Mouse (Mus musculus) stomach, embryonic 16.5 days (tissue): ENCODE data around the gene Smim14. TPM values are rescaled to one million over a fixed set of nuclear protein-coding genes. Genes with fewer than 3 reads are reported as not detected.
"Not testable (repeated sequence)": the region's sequence is repeated elsewhere in the genome, so short reads cannot be mapped to it uniquely, and the experiment has no call there.

Source experiments
- ATAC-seq: fragments of 200-750 bp; cut with Nextera tagmentation; 2 replicates; pipeline ENCODE4 v1.8.0; 2017; ENCODE audit warnings: moderate number of reproducible peaks, moderate TSS enrichment; ENCODE audit not compliant: insufficient read depth, low FRiP score
- H3K27ac ChIP-seq: fragments of 300-500 bp; sonication (generic); 2 replicates; pipeline ENCODE4 v1.5.1; 2014; ENCODE audit warnings: low read length
- H3K27me3 ChIP-seq: fragments of 300-500 bp; sonication (generic); 2 replicates; pipeline ENCODE4 v1.6.1; 2014; ENCODE audit warnings: low read length, control low read depth, mixed read lengths; ENCODE audit not compliant: control insufficient read depth, insufficient read depth
- H3K36me3 ChIP-seq: fragments of 300-500 bp; sonication (generic); 2 replicates; pipeline ENCODE4 v1.6.1; 2014; ENCODE audit warnings: low read length; ENCODE audit not compliant: control insufficient read depth, insufficient read depth
- H3K4me1 ChIP-seq: fragments of 300-500 bp; sonication (generic); 2 replicates; pipeline ENCODE4 v1.6.1; 2014; ENCODE audit warnings: low read length, control low read depth, mixed read lengths; ENCODE audit not compliant: control insufficient read depth, insufficient read depth
- H3K4me2 ChIP-seq: fragments of 300-500 bp; sonication (generic); 2 replicates; pipeline ENCODE4 v1.6.1; 2014; ENCODE audit warnings: low read depth, low read length, mixed read lengths
- H3K4me3 ChIP-seq: fragments of 300-500 bp; sonication (generic); replicated peaks from 2 replicates; pipeline ENCODE4 v1.5.1; 2014; ENCODE audit warnings: mild to moderate bottlenecking, low read length
- H3K9ac ChIP-seq: fragments of 300-500 bp; sonication (generic); 2 replicates; pipeline ENCODE4 v1.6.1; 2014; ENCODE audit warnings: low read length
- H3K9me3 ChIP-seq: fragments of 300-500 bp; sonication (generic); replicated peaks from 2 replicates; pipeline ENCODE4 v1.6.1; 2016; ENCODE audit warnings: low read length, control low read depth; ENCODE audit not compliant: control insufficient read depth
- WGBS: fragments of 180-500 bp; shearing (Covaris S2); extraction: QIAGEN DNeasy Blood & Tissue Kit; methylation state at CpG from one replicate; pipeline ENCODE4 v1.1.7; 2014; 5-methylcytosine and 5-hydroxymethylcytosine counted together
- polyA plus RNA-seq: library from polyadenylated mRNA; unstranded; fragments of >200 nt; fragmentation: Nextera tagmentation; extraction: Ambion mirVana; gene quantifications from 2 replicates; pipeline ENCODE4 v1.2.1, GENCODE M21; 2015

Gene Smim14
- polyA plus RNA-seq, 1 experiment from 2014 or later: 192 TPM

GRCm38 (mm10) chr5:65544616-65545015 lies 7.6 kb upstream of the Smim14 start:
- 69% methylated on average over 2 of the region's 2 CpGs for WGBS
- H3K4me1 ChIP-seq: peaks cover 6% of the 10 kb centered on the region
- no peak overlapping the region for H3K27ac ChIP-seq
- no peak overlapping the region for H3K4me2 ChIP-seq
- no peak overlapping the region for H3K4me3 ChIP-seq
- no peak for ATAC-seq
- H3K9ac ChIP-seq: no peak overlapping the region
- H3K27me3 ChIP-seq: no peaks in the 10 kb centered on the region
- no peaks in the 10 kb centered on the region for H3K36me3 ChIP-seq
- H3K9me3 ChIP-seq: no peaks in the 10 kb centered on the region

DNA sequence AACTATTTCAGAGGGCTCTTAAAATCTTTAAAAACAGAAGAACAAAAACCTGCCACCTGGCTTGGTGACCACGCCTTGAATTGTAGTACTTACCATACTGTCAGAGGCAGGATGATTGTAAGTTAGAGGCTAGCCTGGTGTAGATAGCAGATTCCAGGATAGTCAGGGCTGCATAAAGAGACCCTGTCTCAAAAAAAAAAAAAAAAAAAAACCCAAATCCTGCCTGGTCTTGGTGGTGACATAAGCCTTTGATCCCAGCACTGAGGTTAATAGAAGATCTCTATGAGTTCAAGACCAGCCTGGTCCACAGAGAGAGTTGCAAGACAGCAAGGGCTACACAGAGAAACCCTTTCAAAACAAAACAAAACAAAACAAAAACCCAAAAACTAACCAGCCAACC lies 6.5 kb upstream of the Smim14 start:
- peaks cover 12% of the 10 kb centered on the region for H3K4me1 ChIP-seq
- H3K4me2 ChIP-seq: no peak overlapping the region
- no peaks in the 10 kb centered on the region for H3K27me3 ChIP-seq
- 89% methylated on average over 1 of the region's 1 CpGs for WGBS
- H3K27ac ChIP-seq: no peak overlapping the region
- no peaks in the 10 kb centered on the region for H3K9me3 ChIP-seq
- no peak overlapping the region for H3K9ac ChIP-seq
- H3K4me3 ChIP-seq: no peak overlapping the region
- ATAC-seq: no peak
- no peaks in the 10 kb centered on the region for H3K36me3 ChIP-seq

- no peak overlapping the region for H3K27ac ChIP-seq
- ATAC-seq: no peak
- no peaks in the 10 kb centered on the region for H3K9me3 ChIP-seq
- H3K4me2 ChIP-seq: no peak overlapping the region
- no peak overlapping the region for H3K9ac ChIP-seq
- no peaks in the 10 kb centered on the region for H3K27me3 ChIP-seq
- peaks cover 12% of the 10 kb centered on the region for H3K4me1 ChIP-seq
- H3K4me3 ChIP-seq: no peak overlapping the region
- 72% methylated on average over 3 of the region's 3 CpGs for WGBS
- H3K36me3 ChIP-seq: no peaks in the 10 kb centered on the region
Observed at GRCm38 (mm10) chr5:65541889-65542288, 4.9 kb upstream of the Smim14 start.

- ATAC-seq: no peak
- Histone ChIP-seq H3K27me3 (no peaks in the 10 kb centered on the region), H3K9me3 (no peaks in the 10 kb centered on the region), H3K4me2 (peak overlapping the region; percentile 59), H3K4me1 (peaks cover 12% of the 10 kb centered on the region), H3K36me3 (no peaks in the 10 kb centered on the region), H3K9ac (no peak overlapping the region), H3K4me3 (no peak overlapping the region), H3K27ac (no peak overlapping the region)
- 80% methylated on average over 3 of the region's 3 CpGs for WGBS
Observed at GRCm38 (mm10) chr5:65539786-65540185, 2.8 kb upstream of the Smim14 start.

DNA sequence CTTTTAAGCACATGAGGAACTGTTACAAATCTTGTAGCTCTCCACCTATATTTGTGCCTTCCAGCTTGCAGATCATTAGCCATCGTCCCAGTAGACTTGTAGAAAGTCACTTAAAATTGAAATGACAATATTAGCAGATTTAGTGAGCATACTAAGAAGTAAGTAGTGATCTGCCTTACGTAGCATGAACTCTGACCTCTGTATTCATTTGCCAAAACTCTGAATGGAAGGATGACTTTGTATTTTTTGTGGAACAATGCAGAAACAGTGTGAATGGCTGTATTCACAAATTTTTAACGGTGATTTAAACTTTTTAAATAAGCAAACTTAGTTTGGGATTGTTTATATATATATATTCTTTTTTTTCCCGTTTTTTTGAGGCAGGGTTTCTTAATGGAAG lies 1.8 kb upstream of the Smim14 start:
- Histone ChIP-seq H3K27ac (no peak overlapping the region), H3K4me3 (peak overlapping the region; percentile 32), H3K4me1 (peaks cover 12% of the 10 kb centered on the region), H3K9ac (no peak overlapping the region), H3K4me2 (peak overlapping the region; percentile 59), H3K27me3 (no peaks in the 10 kb centered on the region), H3K9me3 (no peaks in the 10 kb centered on the region), H3K36me3 (no peaks in the 10 kb centered on the region)
- no peak for ATAC-seq
- 20% methylated on average over 4 of the region's 4 CpGs for WGBS

- H3K4me3 ChIP-seq: peak overlapping the region; percentile 60
- H3K4me1 ChIP-seq: peaks cover 6% of the 10 kb centered on the region
- H3K9ac ChIP-seq: peak overlapping the region; percentile 92
- no peaks in the 10 kb centered on the region for H3K36me3 ChIP-seq
- no peak for ATAC-seq
- no peaks in the 10 kb centered on the region for H3K27me3 ChIP-seq
- H3K27ac ChIP-seq: peak overlapping the region; percentile 95
- H3K9me3 ChIP-seq: no peaks in the 10 kb centered on the region
- peak overlapping the region; percentile 76 for H3K4me2 ChIP-seq
- 2% methylated on average over 4 of the region's 4 CpGs for WGBS
Observed at GRCm38 (mm10) chr5:65538121-65538520, 1.1 kb upstream of the Smim14 start.

DNA sequence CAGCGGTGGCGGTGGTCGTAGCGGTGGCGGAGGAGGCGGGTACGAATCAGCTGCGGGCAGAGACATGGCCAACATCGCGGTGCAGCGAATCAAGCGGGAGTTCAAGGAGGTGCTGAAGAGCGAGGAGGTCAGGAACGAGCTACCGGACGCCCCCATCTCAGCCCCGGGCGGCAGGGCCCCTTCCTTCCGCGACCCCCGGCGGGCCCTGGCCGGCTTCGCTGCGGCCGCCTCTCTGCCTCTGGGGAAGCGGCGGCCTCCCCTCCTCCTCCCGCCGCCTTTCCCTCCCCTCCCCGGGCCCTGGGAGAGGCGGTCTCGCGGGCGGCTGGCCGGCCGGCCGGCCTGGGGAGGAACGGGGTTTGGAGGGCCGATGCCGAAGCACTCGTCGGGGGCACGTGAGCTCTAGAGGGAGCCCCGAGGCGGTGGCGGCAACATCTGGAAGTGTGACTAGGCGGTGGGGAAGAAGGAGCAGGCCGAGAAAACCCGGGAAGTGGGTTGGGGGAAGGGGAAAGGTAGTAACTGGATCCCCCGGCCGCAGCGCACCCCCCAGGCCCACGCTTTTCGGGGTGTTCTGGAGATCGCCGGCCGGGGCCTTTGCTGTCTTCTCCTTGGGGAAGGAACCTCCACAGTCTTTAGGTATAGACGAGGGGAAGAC lies 562 bp upstream of the Smim14 start:
- H3K36me3 ChIP-seq: no peaks in the 10 kb centered on the region
- peak overlapping the region; percentile 76 for H3K4me2 ChIP-seq
- H3K9me3 ChIP-seq: no peaks in the 10 kb centered on the region
- H3K4me3 ChIP-seq: peak overlapping the region; percentile 60
- H3K27me3 ChIP-seq: no peaks in the 10 kb centered on the region
- peak overlapping the region; percentile 92 for H3K9ac ChIP-seq
- peak; percentile 54 for ATAC-seq
- H3K4me1 ChIP-seq: peaks cover 6% of the 10 kb centered on the region
- H3K27ac ChIP-seq: peak overlapping the region; percentile 95
- WGBS: under 1% methylated on average over 54 of the region's 59 CpGs

DNA sequence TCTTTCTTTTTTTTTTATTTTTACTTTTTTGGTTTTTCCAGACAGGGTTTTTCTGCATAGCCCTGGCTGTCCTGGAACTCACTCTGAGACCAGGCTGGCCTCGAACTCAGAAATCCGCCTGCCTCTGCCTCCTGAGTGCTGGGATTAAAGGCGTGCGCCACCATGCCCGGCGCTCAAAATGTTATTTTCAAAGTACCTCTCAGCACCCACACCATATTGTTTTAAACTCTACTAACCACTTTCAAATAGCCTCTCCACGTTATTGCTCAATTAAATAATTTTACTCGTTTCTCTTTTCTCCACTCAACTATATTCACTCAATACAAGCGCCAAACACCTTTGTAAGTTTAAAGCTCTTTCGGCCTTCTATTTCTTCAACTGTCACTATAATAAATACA lies 917 bp downstream of the Smim14 start:
- Histone ChIP-seq H3K4me2 (peak overlapping the region; percentile 64), H3K9ac (peak overlapping the region; percentile 92), H3K27ac (peak overlapping the region; percentile 95), H3K4me3 (peak overlapping the region; percentile 60)
- H3K4me1 ChIP-seq, H3K36me3 ChIP-seq, ATAC-seq, H3K9me3 ChIP-seq, H3K27me3 ChIP-seq: not testable (repeated sequence)
- 78% methylated on average over 10 of the region's 10 CpGs for WGBS

- no peak for ATAC-seq
- 61% methylated on average over 5 of the region's 5 CpGs for WGBS
Observed at GRCm38 (mm10) chr5:65535457-65536067, 1.4 kb downstream of the Smim14 start.

More at GRCm38 (mm10) chr5:65535457-65536067, 1.4 kb downstream of the Smim14 start:
- H3K9me3 ChIP-seq: no peaks in the 10 kb centered on the region
- peaks cover 6% of the 10 kb centered on the region for H3K4me1 ChIP-seq
- no peak overlapping the region for H3K4me2 ChIP-seq
- H3K9ac ChIP-seq: no peak overlapping the region
- no peak overlapping the region for H3K4me3 ChIP-seq
- no peak overlapping the region for H3K27ac ChIP-seq
- no peaks in the 10 kb centered on the region for H3K36me3 ChIP-seq
- no peaks in the 10 kb centered on the region for H3K27me3 ChIP-seq
